Mouse (Mus musculus) liver, postnatal 0 days (tissue): ENCODE measurements at regions not wholly inside any gene's neighbourhood (a gene's known extent, or its start where the extent isn't known, plus 50 kb on each side); places are given as distances from the start of the nearest gene placed in this dataset.

Experiments
- CTCF ChIP-seq: sonication (generic); IDR thresholded peaks from 2 replicates; pipeline ENCODE4 v1.5.1; 2016; ENCODE audit warnings: antibody characterized with exemption, low read depth
- EP300 ChIP-seq: IDR thresholded peaks from 2 replicates; pipeline ENCODE4 v1.6.1; 2016; ENCODE audit warnings: antibody characterized with exemption, low read depth, mild to moderate bottlenecking

- no peak for TF ChIP-seq CTCF
- TF ChIP-seq EP300 = no peak
These were observed 115.0 kb upstream of the Ncam1 start for GRCm38 (mm10) chr9:49913677-49914076.
